Mouse (Mus musculus) layer of hippocampus, postnatal 36 days (tissue): ENCODE measurements around the gene Treml2. TPM values are rescaled to one million over a fixed set of nuclear protein-coding genes. Genes with fewer than 3 reads are reported as not detected.
"Not testable (repeated sequence)": the region's sequence is repeated elsewhere in the genome, so short reads cannot be mapped to it uniquely, and the experiment has no call there.

Experiments
- DNase-seq, 2 experiments: peaks; one replicate each; pipeline ENCODE4 v3.0.0; 2022
- total RNA-seq, 2 experiments: library from RNA; stranded (reverse); gene quantifications; 2 replicates each; pipeline ENCODE4 v1.2.3; 2021

Treml2 gene
- total RNA-seq, 2 experiments from 2014 or later, result 0.28 to 0.30 TPM

GRCm38 (mm10) chr17:48293500-48294194, 5.7 kb upstream of the Treml2 start:
- no peak for DNase-seq

GRCm38 (mm10) chr17:48299756-48300155, 458 bp downstream of the Treml2 start:
- DNase-seq, result no peak

GRCm38 (mm10) chr17:48300199-48300598, 901 bp downstream of the Treml2 start:
- no peak for DNase-seq

- no peak for DNase-seq
These were observed 1.6 kb downstream of the Treml2 start for GRCm38 (mm10) chr17:48300861-48301260.

- DNase-seq, result no peak
These were observed 2.5 kb downstream of the Treml2 start for GRCm38 (mm10) chr17:48301792-48302191.

GRCm38 (mm10) chr17:48312124-48312523, 12.8 kb downstream of the Treml2 start:
- no peak for DNase-seq

GRCm38 (mm10) chr17:48315905-48316579, 16.7 kb downstream of the Treml2 start, which contains the start of gene B430306N03Rik:
Gene B430306N03Rik, plus strand, starts transcription at chr17:48316141.
- not testable (repeated sequence) for DNase-seq

GRCm38 (mm10) chr17:48318686-48319085, 19.4 kb downstream of the Treml2 start:
- no peak for DNase-seq

- DNase-seq, result no peak
These were observed 22.0 kb downstream of the Treml2 start for GRCm38 (mm10) chr17:48321279-48321678.

- DNase-seq, result no peak
These were observed 23.9 kb downstream of the Treml2 start for GRCm38 (mm10) chr17:48323236-48323635.

GRCm38 (mm10) chr17:48324258-48324657, 25.0 kb downstream of the Treml2 start:
- DNase-seq, result no peak

GRCm38 (mm10) chr17:48325093-48325492, 25.8 kb downstream of the Treml2 start:
- no peak for DNase-seq

GRCm38 (mm10) chr17:48325638-48326037, 26.3 kb downstream of the Treml2 start:
- no peak for DNase-seq

- DNase-seq, result peak; percentile 56 to 57
These were observed 27.4 kb downstream of the Treml2 start for GRCm38 (mm10) chr17:48326656-48327055.

GRCm38 (mm10) chr17:48332524-48332923, 33.2 kb downstream of the Treml2 start:
- DNase-seq, result no peak

- DNase-seq, result no peak
These were observed 34.9 kb downstream of the Treml2 start for GRCm38 (mm10) chr17:48334186-48334585.

- DNase-seq, result peak; percentile 59 to 65
These were observed 37.6 kb downstream of the Treml2 start for GRCm38 (mm10) chr17:48336857-48337256.

GRCm38 (mm10) chr17:48340267-48340666, 41.0 kb downstream of the Treml2 start:
- DNase-seq, result no peak

- DNase-seq, result no peak
These were observed 42.6 kb downstream of the Treml2 start for GRCm38 (mm10) chr17:48341947-48342346.

GRCm38 (mm10) chr17:48343065-48343464, 43.8 kb downstream of the Treml2 start:
- no peak for DNase-seq

GRCm38 (mm10) chr17:48345824-48346223, 46.5 kb downstream of the Treml2 start:
- DNase-seq, result no peak

- DNase-seq, result no peak
These were observed 46.9 kb downstream of the Treml2 start, which contains the start of gene Trem2 for GRCm38 (mm10) chr17:48346231-48346630. Gene Trem2, plus strand, starts transcription at chr17:48346401.

GRCm38 (mm10) chr17:48346834-48347233, 47.5 kb downstream of the Treml2 start:
- DNase-seq, result no peak

- DNase-seq, result no peak
These were observed 48.0 kb downstream of the Treml2 start for GRCm38 (mm10) chr17:48347287-48347686.
